Mouse (Mus musculus) liver, postnatal 0 days (tissue): ENCODE results near the gene Ccdc130.

Experiments used
- CTCF ChIP-seq: sonication (generic); IDR thresholded peaks from 2 replicates; pipeline ENCODE4 v1.5.1; 2016; ENCODE audit warnings: antibody characterized with exemption, low read depth
- EP300 ChIP-seq: IDR thresholded peaks from 2 replicates; pipeline ENCODE4 v1.6.1; 2016; ENCODE audit warnings: antibody characterized with exemption, low read depth, mild to moderate bottlenecking

- TF ChIP-seq CTCF (no peak), EP300 (no peak)
These were observed 53.0 kb downstream of the Ccdc130 start for GRCm38 (mm10) chr8:84217206-84217605.
